Mouse (Mus musculus) liver, embryonic 11.5 days (tissue): Measurements from ENCODE around the gene Hoxa10. TPM values are rescaled to one million over a fixed set of nuclear protein-coding genes. Genes with fewer than 3 reads are reported as not detected.

Experiments
- ATAC-seq: fragments of 200-750 bp; cut with Nextera tagmentation; replicated peaks from 2 replicates; pipeline ENCODE4 v1.8.0; 2017; ENCODE audit warnings: moderate number of reproducible peaks, mild to moderate bottlenecking, moderate TSS enrichment, moderate library complexity; ENCODE audit not compliant: low FRiP score
- DNase-seq: peaks from one replicate; pipeline ENCODE4 v3.0.0-alpha.2; 2017; ENCODE audit warnings: low spot score
- H3K27ac ChIP-seq: fragments of 300-500 bp; sonication (generic); 2 replicates; pipeline ENCODE4 v1.5.1; 2014; ENCODE audit warnings: mild to moderate bottlenecking, low read depth, low read length, control low read depth
- H3K27me3 ChIP-seq: fragments of 300-500 bp; sonication (generic); replicated peaks from 2 replicates; pipeline ENCODE4 v1.6.1; 2014; ENCODE audit warnings: low read length, mixed read lengths; ENCODE audit not compliant: control insufficient read depth, insufficient read depth
- H3K36me3 ChIP-seq: fragments of 300-500 bp; sonication (generic); 2 replicates; pipeline ENCODE4 v1.6.1; 2014; ENCODE audit warnings: mild to moderate bottlenecking, low read length, moderate library complexity, mixed read lengths; ENCODE audit not compliant: control insufficient read depth, insufficient read depth
- H3K4me1 ChIP-seq: fragments of 300-500 bp; sonication (generic); replicated peaks from 2 replicates; pipeline ENCODE4 v1.6.1; 2014; ENCODE audit warnings: low read length, mixed read lengths; ENCODE audit not compliant: control insufficient read depth, insufficient read depth
- H3K4me2 ChIP-seq: fragments of 300-500 bp; sonication (generic); 2 replicates; pipeline ENCODE4 v1.6.1; 2014; ENCODE audit warnings: mild to moderate bottlenecking, control low read depth, moderate library complexity
- H3K4me3 ChIP-seq: fragments of 300-500 bp; sonication (generic); 2 replicates; pipeline ENCODE4 v1.5.1; 2014; ENCODE audit warnings: low read depth, low read length, control low read depth
- H3K9ac ChIP-seq: fragments of 300-500 bp; sonication (generic); 2 replicates; pipeline ENCODE4 v1.6.1; 2014; ENCODE audit warnings: low read depth, low read length, control low read depth
- H3K9me3 ChIP-seq: fragments of 300-500 bp; sonication (generic); 2 replicates; pipeline ENCODE4 v1.6.1; 2016; ENCODE audit warnings: low read length, inconsistent platforms, mixed read lengths; ENCODE audit not compliant: control insufficient read depth
- WGBS: fragments of 180-500 bp; shearing (Covaris S2); extraction: QIAGEN DNeasy Blood & Tissue Kit; methylation state at CpG from one replicate; pipeline ENCODE4 v1.1.7; 2014; 5-methylcytosine and 5-hydroxymethylcytosine counted together
- polyA plus RNA-seq: library from polyadenylated mRNA; unstranded; fragments of >200 nt; fragmentation: Nextera tagmentation; extraction: Ambion mirVana; gene quantifications from 2 replicates; pipeline ENCODE4 v1.2.1, GENCODE M21; 2014

Gene Hoxa10
- polyA plus RNA-seq, 1 experiment from 2014 or later = 2.2 TPM

DNA sequence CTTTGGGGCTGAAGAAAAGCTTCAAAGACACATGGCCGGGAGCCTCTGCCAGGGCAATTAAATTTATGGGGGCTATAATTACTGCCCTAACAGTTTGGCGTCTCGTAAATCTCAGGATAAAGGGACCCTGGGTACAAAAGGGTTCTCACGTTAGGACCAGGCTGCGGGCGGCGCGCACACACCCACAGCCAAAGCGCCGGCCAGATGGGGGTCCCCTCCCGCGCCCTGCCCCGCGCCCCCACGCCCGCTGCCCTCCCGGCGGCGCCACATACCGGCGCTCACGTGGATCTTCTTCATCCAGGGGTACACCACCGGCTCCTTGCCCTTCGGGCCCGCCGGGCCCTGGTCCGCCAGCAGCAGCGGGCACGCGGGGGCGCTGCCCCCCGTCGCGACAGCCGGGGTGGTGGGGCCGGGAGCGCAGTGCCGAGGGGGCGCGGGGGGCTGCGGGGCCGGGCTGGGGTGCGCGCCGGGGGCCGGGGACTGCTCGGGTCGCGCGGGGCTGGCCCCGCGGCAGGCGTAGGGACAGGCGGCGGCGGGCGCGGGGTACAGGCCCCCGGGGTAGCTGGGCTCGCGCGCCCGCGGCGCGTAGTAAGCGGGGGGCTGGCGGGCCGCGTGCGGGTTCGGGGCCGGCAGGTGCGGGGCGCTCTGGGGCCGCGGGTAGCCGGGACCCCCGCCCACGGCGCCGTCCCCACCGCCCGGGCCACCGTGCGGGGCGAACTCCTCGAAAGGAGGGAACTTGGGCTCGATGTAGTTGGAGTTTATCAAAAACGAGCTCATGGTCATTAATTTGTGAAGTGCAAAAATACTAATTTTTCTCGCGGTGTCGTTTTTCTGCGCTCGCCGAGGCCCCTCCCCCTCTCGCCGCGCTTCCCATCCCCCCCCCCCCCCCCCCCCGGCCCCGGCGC lies 49.5 kb downstream of the Hoxa10 start, which contains the start of gene Hoxa4:
Gene Hoxa4, minus strand, starts transcription at position 848 of the 905 bp plus-strand sequence.
- H3K27ac ChIP-seq = peak within 1 kb of the TSS; percentile 70
- DNase-seq = no peak
- peak within 1 kb of the TSS; percentile 58 for H3K9ac ChIP-seq

DNA sequence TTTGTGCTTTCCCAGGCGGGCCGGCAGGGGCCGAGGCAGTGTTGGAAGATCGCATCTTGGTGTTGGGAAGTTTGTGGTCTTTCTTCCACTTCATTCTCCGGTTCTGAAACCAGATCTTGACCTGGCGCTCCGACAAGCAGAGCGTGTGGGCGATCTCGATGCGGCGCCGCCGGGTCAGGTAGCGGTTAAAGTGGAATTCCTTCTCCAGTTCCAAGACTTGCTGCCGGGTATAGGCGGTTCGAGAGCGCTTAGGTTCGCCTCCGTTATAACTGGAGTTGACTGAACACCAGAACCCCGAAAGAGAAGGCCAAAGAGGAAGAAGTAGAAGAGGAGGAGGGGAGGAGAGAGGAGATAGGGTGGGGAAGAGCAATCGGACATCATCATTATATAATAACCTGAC lies 50.2 kb downstream of the Hoxa10 start:
- H3K36me3 ChIP-seq = no peaks in the 10 kb centered on the region
- peak overlapping the region; percentile 48 for H3K4me3 ChIP-seq
- H3K4me2 ChIP-seq = peak overlapping the region; percentile 78
- H3K9me3 ChIP-seq = no peaks in the 10 kb centered on the region
- 2% methylated on average over 23 of the region's 23 CpGs for WGBS
- H3K27me3 ChIP-seq = peaks cover 98% of the 10 kb centered on the region
- peak; percentile 54 for DNase-seq
- ATAC-seq = no peak
- peak overlapping the region; percentile 58 for H3K9ac ChIP-seq
- peaks cover 13% of the 10 kb centered on the region; the same call in 1 of the 2 replicates for H3K4me1 ChIP-seq
- peak overlapping the region; percentile 70; the same call in 1 of the 2 replicates for H3K27ac ChIP-seq

More for the DNA sequence above, 49.5 kb downstream of the Hoxa10 start, which contains the start of gene Hoxa4:
- WGBS = 2% methylated on average over 73 of the region's 102 CpGs
- H3K36me3 ChIP-seq = no peaks in the 10 kb centered on the region
- H3K4me3 ChIP-seq = peak within 1 kb of the TSS; percentile 48
- peak within 1 kb of the TSS; percentile 78 for H3K4me2 ChIP-seq
- no peaks in the 10 kb centered on the region for H3K9me3 ChIP-seq
- ATAC-seq = no peak
- peaks cover 98% of the 10 kb centered on the region for H3K27me3 ChIP-seq
- peaks cover 12% of the 10 kb centered on the region; the same call in 1 of the 2 replicates for H3K4me1 ChIP-seq

DNA sequence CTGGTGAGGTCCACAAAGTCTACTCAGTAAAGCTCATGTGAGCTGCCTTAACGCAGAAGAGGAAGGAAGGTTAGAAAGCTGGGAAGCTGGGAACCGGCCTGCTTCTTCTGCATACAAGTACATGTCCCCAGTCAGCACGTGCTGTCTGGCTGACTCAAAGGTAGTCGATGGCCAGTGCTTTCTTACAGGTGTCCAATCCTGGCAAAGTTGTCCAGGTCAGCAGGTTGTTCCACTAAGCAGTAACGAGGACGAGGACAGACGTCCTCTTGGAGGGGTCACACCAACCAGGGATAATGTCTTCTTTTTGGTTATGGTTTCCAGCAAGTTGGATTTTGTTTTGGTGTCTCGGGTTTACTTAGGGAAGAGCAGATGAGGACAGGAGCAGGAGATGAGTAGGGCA lies 50.7 kb downstream of the Hoxa10 start:
- Histone ChIP-seq H3K4me3 (peak overlapping the region; percentile 48), H3K27ac (peak overlapping the region; percentile 70; the same call in 1 of the 2 replicates), H3K4me2 (peak overlapping the region; percentile 78), H3K27me3 (peaks cover 98% of the 10 kb centered on the region), H3K9ac (no peak overlapping the region), H3K9me3 (no peaks in the 10 kb centered on the region), H3K4me1 (peaks cover 12% of the 10 kb centered on the region; the same call in 1 of the 2 replicates), H3K36me3 (no peaks in the 10 kb centered on the region)
- WGBS = 13% methylated on average over 8 of the region's 8 CpGs
- DNase-seq = no peak
- no peak for ATAC-seq

DNA sequence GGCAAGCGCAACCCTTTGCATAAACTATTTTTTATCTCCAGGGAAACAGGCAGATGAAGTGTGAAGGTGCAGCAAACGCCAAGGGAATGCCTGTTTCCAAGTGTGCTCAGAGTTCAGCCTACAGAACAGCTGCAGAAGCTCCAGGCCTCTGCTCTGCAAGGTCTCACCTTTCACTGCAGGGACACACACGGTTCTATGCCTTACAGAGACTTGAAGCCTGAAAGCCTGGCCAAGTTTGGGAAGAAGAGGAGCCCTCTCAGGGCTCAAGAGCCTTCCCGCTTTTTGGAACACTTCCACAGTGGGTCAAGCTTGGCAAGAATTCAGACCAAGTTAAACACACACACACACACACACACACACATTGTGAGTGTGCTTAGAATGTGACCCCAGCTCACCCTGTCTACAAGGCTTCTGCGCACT lies 51.5 kb downstream of the Hoxa10 start:
- no peak for DNase-seq
- ATAC-seq = no peak

DNA sequence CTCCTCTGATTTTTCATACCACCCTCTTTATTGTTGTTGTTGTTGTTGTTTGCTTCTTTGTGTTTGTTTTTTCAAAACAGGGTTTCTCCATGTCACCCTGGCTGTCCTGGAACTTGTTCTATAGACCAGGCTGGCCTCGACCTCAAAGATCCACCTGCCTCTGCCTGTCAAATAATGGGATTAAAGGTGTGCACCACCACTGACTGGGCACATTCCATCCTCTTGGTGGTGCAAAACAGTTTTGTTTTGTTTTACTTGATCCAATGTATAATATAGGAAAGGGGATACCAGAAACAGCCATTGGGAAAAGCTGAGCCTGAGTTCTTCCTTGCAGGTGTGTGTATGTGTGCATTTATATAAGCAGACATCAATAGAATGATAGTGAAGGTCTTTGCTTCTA lies 54.2 kb downstream of the Hoxa10 start:
- peaks cover 13% of the 10 kb centered on the region for H3K4me1 ChIP-seq
- no peaks in the 10 kb centered on the region for H3K36me3 ChIP-seq
- 4% methylated on average over 1 of the region's 1 CpGs for WGBS
- no peak overlapping the region for H3K27ac ChIP-seq
- H3K4me2 ChIP-seq = no peak overlapping the region
- H3K9ac ChIP-seq = no peak overlapping the region
- H3K27me3 ChIP-seq = peaks cover 98% of the 10 kb centered on the region
- no peaks in the 10 kb centered on the region for H3K9me3 ChIP-seq
- ATAC-seq (no peak), DNase-seq (no peak)
- no peak overlapping the region for H3K4me3 ChIP-seq

More for the DNA sequence above, 51.5 kb downstream of the Hoxa10 start:
- peaks cover 10% of the 10 kb centered on the region; the same call in 1 of the 2 replicates for H3K4me1 ChIP-seq
- peak overlapping the region; percentile 37; the same call in 1 of the 2 replicates for H3K9ac ChIP-seq
- H3K27ac ChIP-seq = peak overlapping the region; percentile 64
- WGBS = 17% methylated on average over 5 of the region's 5 CpGs
- H3K9me3 ChIP-seq = no peaks in the 10 kb centered on the region
- H3K4me2 ChIP-seq = peak overlapping the region; percentile 78
- no peaks in the 10 kb centered on the region for H3K36me3 ChIP-seq
- peaks cover 98% of the 10 kb centered on the region for H3K27me3 ChIP-seq
- H3K4me3 ChIP-seq = no peak overlapping the region

DNA sequence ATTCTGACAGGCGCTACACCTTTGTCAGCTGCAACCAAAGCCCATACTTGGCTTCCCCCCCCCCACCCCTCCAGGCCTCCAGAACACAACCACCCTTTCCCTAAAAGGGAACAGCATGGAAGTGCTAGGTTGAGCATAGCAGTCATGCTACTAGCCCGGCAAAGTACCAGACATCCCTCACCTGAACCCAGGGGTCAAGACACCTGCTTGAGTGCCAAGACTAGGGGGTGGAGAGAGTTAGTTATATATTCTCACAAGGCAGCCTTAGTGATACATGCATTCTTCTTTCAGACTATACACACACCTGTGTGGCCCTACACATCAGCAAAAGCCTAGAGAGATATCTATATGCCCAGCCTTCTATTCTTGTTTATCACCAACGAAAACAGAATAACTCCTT lies 54.8 kb downstream of the Hoxa10 start:
- Histone ChIP-seq H3K9ac (no peak overlapping the region), H3K4me2 (no peak overlapping the region; the same call in 1 of the 2 replicates), H3K9me3 (no peaks in the 10 kb centered on the region), H3K4me3 (no peak overlapping the region), H3K27ac (no peak overlapping the region), H3K36me3 (no peaks in the 10 kb centered on the region), H3K27me3 (peaks cover 98% of the 10 kb centered on the region), H3K4me1 (peaks cover 11% of the 10 kb centered on the region)
- 24% methylated on average over 3 of the region's 3 CpGs for WGBS
- ATAC-seq = no peak
- DNase-seq = no peak

DNA sequence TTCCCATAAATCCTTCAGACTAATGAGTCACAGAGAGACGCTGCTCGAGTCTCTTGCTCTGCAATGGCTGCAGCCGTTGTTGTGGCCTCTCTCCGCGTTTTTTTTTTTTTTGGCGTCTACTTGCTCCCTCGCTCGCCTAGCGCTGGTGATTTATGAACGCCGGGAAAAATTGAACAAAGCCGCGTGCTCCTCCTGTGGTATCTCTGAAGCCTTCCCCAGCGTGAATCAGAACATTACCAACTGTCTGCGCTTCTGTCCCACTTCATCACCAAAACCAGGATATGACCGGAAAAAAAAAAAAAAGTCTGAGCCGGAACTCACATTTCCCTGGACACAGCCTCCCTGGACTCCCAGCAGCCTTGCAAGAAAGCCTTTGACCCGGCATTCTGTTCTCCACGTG lies 55.4 kb downstream of the Hoxa10 start:
- WGBS = 3% methylated on average over 19 of the region's 19 CpGs
- Histone ChIP-seq H3K4me2 (peak overlapping the region; percentile 29), H3K27ac (no peak overlapping the region), H3K36me3 (no peaks in the 10 kb centered on the region), H3K9me3 (no peaks in the 10 kb centered on the region), H3K4me1 (peaks cover 11% of the 10 kb centered on the region), H3K4me3 (no peak overlapping the region), H3K27me3 (peaks cover 98% of the 10 kb centered on the region), H3K9ac (no peak overlapping the region)
- DNase-seq (no peak), ATAC-seq (no peak)

DNA sequence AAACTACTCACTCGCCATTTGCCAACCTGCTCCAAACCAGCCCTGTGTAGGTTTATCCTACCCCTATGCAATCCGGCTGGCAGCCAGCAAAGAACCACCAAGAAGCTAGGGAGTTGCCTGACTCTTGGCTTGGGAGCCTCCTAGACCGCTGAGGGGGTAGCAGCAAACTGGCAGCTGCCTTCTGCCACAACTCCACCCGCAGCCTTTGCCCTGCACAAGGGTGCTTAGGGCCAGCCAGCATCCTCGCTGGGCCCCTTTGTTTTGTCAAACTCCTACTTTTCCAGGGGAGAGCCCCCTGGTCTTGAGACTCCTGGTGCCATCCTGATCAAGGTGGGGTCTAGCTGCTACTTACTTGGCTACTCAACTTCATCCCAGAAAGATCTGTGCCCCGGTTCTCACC lies 56.0 kb downstream of the Hoxa10 start:
- ATAC-seq = no peak
- 8% methylated on average over 6 of the region's 6 CpGs for WGBS
- no peak overlapping the region for H3K9ac ChIP-seq
- peaks cover 11% of the 10 kb centered on the region for H3K4me1 ChIP-seq
- H3K4me2 ChIP-seq = peak overlapping the region; percentile 29
- no peak overlapping the region for H3K4me3 ChIP-seq
- H3K36me3 ChIP-seq = no peaks in the 10 kb centered on the region
- no peak overlapping the region for H3K27ac ChIP-seq
- peaks cover 98% of the 10 kb centered on the region for H3K27me3 ChIP-seq
- H3K9me3 ChIP-seq = no peaks in the 10 kb centered on the region
- no peak for DNase-seq
